Mouse (Mus musculus) heart, adult 18-20 months (tissue): ENCODE data around the gene Wwtr1. TPM values are rescaled to one million over a fixed set of nuclear protein-coding genes. Genes with fewer than 3 reads are reported as not detected.
A peak's percentile ranks its signal among the peaks of the same experiment; 100 is the strongest.

Experiments used
- DNase-seq, 2 experiments: peaks; one replicate each; pipeline ENCODE4 v3.0.0; 2021 to 2022; ENCODE audit warnings: mixed read lengths in 1 of 2
- long read RNA-seq, 2 experiments: library from polyadenylated mRNA; stranded (forward); transcript quantifications; one replicate each; pipeline ENCODE4 v2.0.0; 2021
- total RNA-seq, 2 experiments: library from RNA; stranded (reverse); gene quantifications; 2 replicates each; pipeline ENCODE4 v1.2.3; 2021

The Wwtr1 gene
- total RNA-seq, result 10 to 100 TPM; 39.4 to 47.3 TPM
- long read RNA-seq, experiment 1, full-length matches to known transcripts, result 59 of 66 reads
- long read RNA-seq, experiment 1, partial matches to known transcripts, result 6 of 66 reads
- long read RNA-seq, experiment 1, other reads (novel, unspliced or antisense), result 1 of 66 reads
- long read RNA-seq, experiment 2, full-length matches to known transcripts, result 25 of 26 reads
- long read RNA-seq, experiment 2, partial matches to known transcripts, result 1 of 26 reads
- long read RNA-seq, experiment 2, other reads (novel, unspliced or antisense), result 0 of 26 reads

GRCm38 (mm10) chr3:57575660-57576055, at the start of gene Wwtr1:
TSS of gene Wwtr1 (minus strand) at chr3:57575910.
- peak; percentile 96 to 98 for DNase-seq

GRCm38 (mm10) chr3:57619718-57620117, 44.0 kb upstream of the Wwtr1 start:
- DNase-seq, result peak; percentile 13 to 58

- no peak for DNase-seq
Observed at GRCm38 (mm10) chr3:57615652-57616051, 39.9 kb upstream of the Wwtr1 start.

- peak in 1 of 2 experiments; percentile 31 for DNase-seq
Observed at GRCm38 (mm10) chr3:57612430-57612997, 36.8 kb upstream of the Wwtr1 start.

GRCm38 (mm10) chr3:57611776-57612175, 36.1 kb upstream of the Wwtr1 start:
- DNase-seq, result peak in 1 of 2 experiments; percentile 14

- peak; percentile 51 to 74 for DNase-seq
Observed at GRCm38 (mm10) chr3:57604618-57605015, 28.9 kb upstream of the Wwtr1 start.

GRCm38 (mm10) chr3:57603891-57604617, 28.3 kb upstream of the Wwtr1 start:
- DNase-seq, result peak in 1 of 2 experiments; percentile 34

- DNase-seq, result peak in 1 of 2 experiments; percentile 51
Observed at GRCm38 (mm10) chr3:57602610-57603009, 26.9 kb upstream of the Wwtr1 start.

- peak in 1 of 2 experiments; percentile 16 for DNase-seq
Observed at GRCm38 (mm10) chr3:57596566-57596965, 20.9 kb upstream of the Wwtr1 start.

GRCm38 (mm10) chr3:57595506-57595905, 19.8 kb upstream of the Wwtr1 start:
- no peak for DNase-seq

- no peak for DNase-seq
Observed at GRCm38 (mm10) chr3:57585967-57586366, 10.3 kb upstream of the Wwtr1 start.

GRCm38 (mm10) chr3:57583533-57583932, 7.8 kb upstream of the Wwtr1 start:
- no peak for DNase-seq

- no peak for DNase-seq
Observed at GRCm38 (mm10) chr3:57580426-57581195, 4.9 kb upstream of the Wwtr1 start.

GRCm38 (mm10) chr3:57576056-57576824, 530 bp upstream of the Wwtr1 start:
- DNase-seq, result peak; percentile 80 to 83

GRCm38 (mm10) chr3:57574885-57575659, 638 bp downstream of the Wwtr1 start:
- DNase-seq, result peak; percentile 64 to 77

- peak in 1 of 2 experiments; percentile 53 for DNase-seq
Observed at GRCm38 (mm10) chr3:57573898-57574570, 1.7 kb downstream of the Wwtr1 start.

GRCm38 (mm10) chr3:57572331-57572975, 3.3 kb downstream of the Wwtr1 start:
- no peak for DNase-seq

- no peak for DNase-seq
Observed at GRCm38 (mm10) chr3:57566655-57567054, 9.1 kb downstream of the Wwtr1 start.

- no peak for DNase-seq
Observed at GRCm38 (mm10) chr3:57563627-57564026, 12.1 kb downstream of the Wwtr1 start.
